Mouse (Mus musculus) thymus, adult 2 months (tissue): ENCODE results near the gene Ajuba.

Experiments used
- CTCF ChIP-seq: fragments of 200-500 bp; IDR thresholded peaks from 2 replicates; pipeline ENCODE4 v1.5.1; 2012; ENCODE audit warnings: mild to moderate bottlenecking, control low read depth, low read length, moderate library complexity, borderline replicate concordance; ENCODE audit not compliant: control insufficient read depth, poor library complexity, insufficient read depth; ENCODE audit errors: extremely low read depth
- POLR2A ChIP-seq: fragments of 200-500 bp; IDR thresholded peaks from 2 replicates; pipeline ENCODE4 v1.6.1; 2012; ENCODE audit warnings: mild to moderate bottlenecking, low read length, control low read depth, moderate library complexity; ENCODE audit not compliant: control insufficient read depth, poor library complexity, insufficient read depth; ENCODE audit errors: extremely low read depth

DNA sequence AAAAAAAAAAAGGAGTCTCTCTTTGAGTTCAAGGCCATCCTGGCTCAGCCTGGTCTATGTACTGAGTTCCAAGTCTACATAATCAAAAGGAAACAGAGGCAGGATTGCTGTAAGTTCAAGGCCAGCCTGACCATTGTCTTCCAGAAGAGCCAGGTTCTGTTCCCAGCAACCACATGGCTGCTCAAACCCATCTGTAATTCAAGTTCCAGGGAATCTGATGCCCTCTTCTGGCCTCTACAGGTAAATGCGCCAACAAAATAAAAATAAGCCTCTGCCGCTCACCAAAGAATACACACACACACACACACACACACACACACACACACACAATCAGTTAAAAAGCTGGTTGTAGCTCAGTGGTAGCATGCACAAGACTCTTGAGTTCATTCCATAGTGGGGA is 38.8 kb downstream of the Ajuba start:
- TF ChIP-seq CTCF (no peak), POLR2A (no peak)
